Mouse (Mus musculus): Measurements from ENCODE around the gene Prss53.

DNA sequence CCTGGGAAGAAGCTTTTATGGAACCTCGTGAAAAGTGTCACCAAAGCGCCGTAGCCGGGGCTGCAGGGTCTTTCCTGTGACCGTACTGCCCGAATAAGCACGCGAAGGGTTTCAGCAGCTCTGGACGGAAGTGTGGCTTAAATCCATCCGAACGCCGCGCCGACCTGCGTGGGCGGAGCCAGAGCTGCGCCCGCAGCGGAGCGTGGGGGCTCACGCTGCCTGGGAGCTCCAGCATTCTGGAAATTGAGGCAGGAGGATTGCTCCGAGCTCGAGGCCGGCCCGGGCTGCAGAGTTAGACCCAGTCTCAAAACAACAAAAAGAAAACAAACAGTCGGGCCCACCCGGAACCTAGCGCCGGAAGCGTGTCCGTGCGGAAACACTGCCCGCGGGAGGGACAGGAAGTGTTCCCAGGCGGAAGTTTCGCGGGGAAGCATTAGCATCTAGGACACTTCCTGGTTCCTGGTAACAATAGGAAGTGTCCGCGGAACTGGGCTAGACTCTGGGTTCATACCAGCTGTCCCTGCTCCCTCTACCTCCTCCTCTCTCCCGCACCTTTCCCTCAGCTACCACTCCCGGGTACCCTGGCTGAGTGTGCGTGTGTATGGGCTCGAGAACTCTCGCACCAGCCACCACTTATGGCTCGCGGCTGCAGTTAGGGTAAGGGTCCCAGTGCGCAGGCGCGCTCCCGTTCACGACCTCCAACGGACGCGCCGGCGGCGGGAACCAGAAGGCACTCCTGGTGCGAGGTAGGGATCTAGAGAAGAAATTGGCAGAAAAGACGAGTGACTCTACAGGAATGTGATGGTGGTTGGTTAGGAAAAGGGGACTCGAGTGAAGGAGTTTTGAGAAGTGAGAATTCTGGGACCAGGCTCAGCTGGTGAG lies 14.1 kb downstream of the Prss53 start, which contains the start of gene Zfp668:
- TF ChIP-seq HCFC1 (IDR thresholded peaks at IDR 0.05; ENCODE audit: borderline replicate concordance, insufficient read depth, low read length) (peak; percentile 91), ZC3H11A (IDR thresholded peaks at IDR 0.05; ENCODE audit: borderline replicate concordance, low read depth, low read length) (no peak), CHD2 (IDR thresholded peaks at IDR 0.05; ENCODE audit: low read depth, low read length) (no peak), MAFK (IDR thresholded peaks at IDR 0.05; ENCODE audit: insufficient read depth, low read depth, low read length) (no peak)

Data from ES-E14 (cell line).